Mouse (Mus musculus) forebrain, postnatal 0 days (tissue): Measurements from ENCODE around the gene Cmtr1. TPM values are rescaled to one million over a fixed set of nuclear protein-coding genes. Genes with fewer than 3 reads are reported as not detected.
"Not testable (repeated sequence)": the region's sequence is repeated elsewhere in the genome, so short reads cannot be mapped to it uniquely, and the experiment has no call there.

ENCODE experiments used
- ATAC-seq: fragments of 200-750 bp; cut with Nextera tagmentation; 2 replicates; pipeline ENCODE4 v1.8.0; 2017; ENCODE audit warnings: mild to moderate bottlenecking, moderate library complexity
- DNase-seq: peaks from one replicate; pipeline ENCODE4 v3.0.0-alpha.2; 2015
- H3K27ac ChIP-seq: fragments of 300-500 bp; sonication (generic); 2 replicates; pipeline ENCODE4 v1.5.1; 2014; ENCODE audit warnings: low read depth, mild to moderate bottlenecking, antibody characterized with exemption, low read length, moderate library complexity, mixed read lengths
- H3K27me3 ChIP-seq: fragments of 300-500 bp; sonication (generic); 2 replicates; pipeline ENCODE4 v1.6.1; 2014; ENCODE audit warnings: mild to moderate bottlenecking, low read length, mixed read lengths; ENCODE audit not compliant: insufficient read depth
- H3K36me3 ChIP-seq: fragments of 300-500 bp; sonication (generic); 2 replicates; pipeline ENCODE4 v1.6.1; 2014; ENCODE audit warnings: mild to moderate bottlenecking, moderate library complexity; ENCODE audit not compliant: insufficient read depth
- H3K4me1 ChIP-seq: fragments of 300-500 bp; sonication (generic); 2 replicates; pipeline ENCODE4 v1.6.1; 2014; ENCODE audit warnings: antibody characterized with exemption; ENCODE audit not compliant: insufficient read depth
- H3K4me2 ChIP-seq: fragments of 300-500 bp; sonication (generic); 2 replicates; pipeline ENCODE4 v1.6.1; 2014; ENCODE audit warnings: low read depth, mild to moderate bottlenecking, moderate library complexity
- H3K4me3 ChIP-seq: fragments of 300-500 bp; sonication (generic); 2 replicates; pipeline ENCODE4 v1.5.1; 2014; ENCODE audit warnings: low read depth, low read length, mixed read lengths
- H3K9ac ChIP-seq: fragments of 300-500 bp; sonication (generic); 2 replicates; pipeline ENCODE4 v1.6.1; 2014; ENCODE audit warnings: mild to moderate bottlenecking
- H3K9me3 ChIP-seq: fragments of 300-500 bp; sonication (generic); 2 replicates; pipeline ENCODE4 v1.6.1; 2016; ENCODE audit warnings: low read length
- CTCF ChIP-seq: sonication (generic); IDR thresholded peaks from 2 replicates; pipeline ENCODE4 v1.5.1; 2016; ENCODE audit warnings: antibody characterized with exemption, control low read depth, low read depth
- WGBS: fragments of 180-500 bp; shearing (Covaris S2); extraction: QIAGEN DNeasy Blood & Tissue Kit; methylation state at CpG from one replicate; pipeline ENCODE4 v1.1.7; 2014; 5-methylcytosine and 5-hydroxymethylcytosine counted together
- polyA plus RNA-seq: library from polyadenylated mRNA; unstranded; fragments of >200 nt; fragmentation: Nextera tagmentation; extraction: Ambion mirVana; gene quantifications from 2 replicates; pipeline ENCODE4 v1.2.1, GENCODE M21; 2015
- total RNA-seq: library from RNA; depleted of rRNA; stranded (reverse); fragments of >200 nt; gene quantifications from 2 replicates; pipeline ENCODE4 v1.2.3, GENCODE M21; 2014; rRNA removed

The Cmtr1 gene
- total RNA-seq, result 59.9 and 81.9 TPM in 2 replicates
- 76.9 and 92.3 TPM in 2 replicates for polyA plus RNA-seq

GRCm38 (mm10) chr17:29660076-29660761 is at the start of gene Cmtr1:
Cmtr1 (plus strand) TSS chr17:29660595.
- peak; percentile 97 for ATAC-seq
- WGBS, result 4% methylated on average over 41 of the region's 41 CpGs
- H3K4me3 ChIP-seq, result peak within 1 kb of the TSS; percentile 82
- H3K4me2 ChIP-seq, result peak within 1 kb of the TSS; percentile 90
- peak within 1 kb of the TSS; percentile 90 for H3K27ac ChIP-seq
- peak; percentile 95 for DNase-seq
- no peak for TF ChIP-seq CTCF
- H3K4me1 ChIP-seq, result no peaks in the 10 kb centered on the region
- H3K36me3 ChIP-seq, result peaks cover 12% of the 10 kb centered on the region
- no peaks in the 10 kb centered on the region for H3K9me3 ChIP-seq
- H3K9ac ChIP-seq, result peak within 1 kb of the TSS; percentile 93
- no peaks in the 10 kb centered on the region for H3K27me3 ChIP-seq

- DNase-seq, H3K9ac ChIP-seq, H3K27me3 ChIP-seq, H3K9me3 ChIP-seq, H3K27ac ChIP-seq, ATAC-seq, H3K36me3 ChIP-seq, H3K4me2 ChIP-seq, H3K4me3 ChIP-seq: not testable (repeated sequence)
- 89% methylated on average over 5 of the region's 5 CpGs for whole genome bisulfite sequencing
- peak; percentile 22; the same call in 1 of the 2 replicates for TF ChIP-seq CTCF
- H3K4me1 ChIP-seq, result peaks cover 16% of the 10 kb centered on the region; the same call in 1 of the 2 replicates
Observed at GRCm38 (mm10) chr17:29613453-29613852, 46.9 kb upstream of the Cmtr1 start.

- Histone ChIP-seq H3K27ac (peak within 1 kb of the TSS; percentile 94), H3K9me3 (no peaks in the 10 kb centered on the region), H3K4me1 (peaks cover 16% of the 10 kb centered on the region; the same call in 1 of the 2 replicates), H3K4me2 (peak within 1 kb of the TSS; percentile 83), H3K4me3 (peak within 1 kb of the TSS; percentile 99), H3K9ac (peak within 1 kb of the TSS; percentile 93), H3K27me3 (no peaks in the 10 kb centered on the region), H3K36me3 (peaks cover 7% of the 10 kb centered on the region; the same call in 1 of the 2 replicates)
- peak; percentile 72 for TF ChIP-seq CTCF
- 2% methylated on average over 52 of the region's 52 CpGs for WGBS
- peak; percentile 97 for ATAC-seq
- peak; percentile 97 for DNase-seq
Observed at GRCm38 (mm10) chr17:29614115-29615023, 46.0 kb upstream of the Cmtr1 start, which contains the start of the genes Rnf8 and Gm28043. Rnf8 (plus strand) TSS chr17:29614790. Gm28043 (plus strand) TSS chr17:29614876.

GRCm38 (mm10) chr17:29615024-29615551 is 45.3 kb upstream of the Cmtr1 start:
- Histone ChIP-seq H3K27me3 (no peaks in the 10 kb centered on the region), H3K9ac (peak overlapping the region; percentile 93), H3K9me3 (no peaks in the 10 kb centered on the region), H3K4me3 (peak overlapping the region; percentile 99), H3K36me3 (peaks cover 14% of the 10 kb centered on the region; the same call in 1 of the 2 replicates), H3K4me1 (peaks cover 16% of the 10 kb centered on the region; the same call in 1 of the 2 replicates), H3K27ac (peak overlapping the region; percentile 94), H3K4me2 (peak overlapping the region; percentile 83)
- ATAC-seq (peak; percentile 66), DNase-seq (peak; percentile 25)
- no peak for TF ChIP-seq CTCF
- WGBS, result under 1% methylated on average over 41 of the region's 43 CpGs

- Histone ChIP-seq H3K4me2 (peak overlapping the region; percentile 83), H3K4me3 (peak overlapping the region; percentile 99), H3K4me1 (peaks cover 16% of the 10 kb centered on the region; the same call in 1 of the 2 replicates), H3K9ac (peak overlapping the region; percentile 93), H3K9me3 (no peaks in the 10 kb centered on the region), H3K27ac (peak overlapping the region; percentile 94), H3K27me3 (no peaks in the 10 kb centered on the region), H3K36me3 (peaks cover 14% of the 10 kb centered on the region; the same call in 1 of the 2 replicates)
- DNase-seq (peak; percentile 11), ATAC-seq (no peak)
- 8% methylated on average over 4 of the region's 4 CpGs for WGBS
- TF ChIP-seq CTCF, result no peak
Observed at GRCm38 (mm10) chr17:29615616-29616015, 44.8 kb upstream of the Cmtr1 start.

- no peak overlapping the region for H3K4me2 ChIP-seq
- no peak overlapping the region for H3K27ac ChIP-seq
- H3K27me3 ChIP-seq, result no peaks in the 10 kb centered on the region
- H3K4me3 ChIP-seq, result no peak overlapping the region
- H3K9ac ChIP-seq, result no peak overlapping the region
- no peak for TF ChIP-seq CTCF
- peaks cover 38% of the 10 kb centered on the region for H3K36me3 ChIP-seq
- DNase-seq, result no peak
- WGBS, result 92% methylated on average over 3 of the region's 3 CpGs
- H3K4me1 ChIP-seq, result peaks cover 13% of the 10 kb centered on the region; the same call in 1 of the 2 replicates
- no peaks in the 10 kb centered on the region for H3K9me3 ChIP-seq
- ATAC-seq, result no peak
Observed at GRCm38 (mm10) chr17:29619231-29619630, 41.2 kb upstream of the Cmtr1 start.
